Mouse (Mus musculus) gastrocnemius, adult 18-20 months (tissue): ENCODE measurements around the gene Csmd2. TPM values are rescaled to one million over a fixed set of nuclear protein-coding genes. Genes with fewer than 3 reads are reported as not detected.
"Not testable (repeated sequence)": the region's sequence is repeated elsewhere in the genome, so short reads cannot be mapped to it uniquely, and the experiment has no call there.

ENCODE experiments used
- DNase-seq: peaks from one replicate; pipeline ENCODE4 v3.0.0; 2021; ENCODE audit warnings: low spot score
- total RNA-seq, 2 experiments: library from RNA; stranded (reverse); gene quantifications; 2 replicates each; pipeline ENCODE4 v1.2.3; 2021

The Csmd2 gene
- total RNA-seq, 2 experiments from 2014 or later, result not detected

DNA sequence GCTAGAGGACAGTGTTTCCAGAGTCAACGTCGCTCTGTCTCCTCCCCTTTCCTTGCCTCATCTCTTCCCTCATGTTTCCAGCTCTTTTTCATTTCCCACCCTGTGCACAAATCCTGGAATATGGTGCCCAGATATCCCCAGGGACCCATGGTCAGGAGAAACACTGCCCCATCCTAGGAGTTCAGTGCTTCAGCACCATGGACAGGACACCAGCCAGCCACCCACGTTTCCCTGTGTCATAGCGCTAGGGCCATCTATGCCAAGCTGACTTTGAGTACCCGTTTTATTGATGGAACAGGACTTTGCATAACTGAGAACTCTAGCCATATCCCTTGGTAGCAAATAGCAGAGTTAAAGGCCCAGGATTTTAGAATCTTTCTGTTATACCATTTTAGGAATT is 55.0 kb downstream of the Csmd2 start:
- no peak for DNase-seq

- DNase-seq, result no peak
Observed at GRCm38 (mm10) chr4:128048716-128049115, 61.1 kb downstream of the Csmd2 start.

GRCm38 (mm10) chr4:128052701-128053100 is 65.0 kb downstream of the Csmd2 start:
- no peak for DNase-seq

DNA sequence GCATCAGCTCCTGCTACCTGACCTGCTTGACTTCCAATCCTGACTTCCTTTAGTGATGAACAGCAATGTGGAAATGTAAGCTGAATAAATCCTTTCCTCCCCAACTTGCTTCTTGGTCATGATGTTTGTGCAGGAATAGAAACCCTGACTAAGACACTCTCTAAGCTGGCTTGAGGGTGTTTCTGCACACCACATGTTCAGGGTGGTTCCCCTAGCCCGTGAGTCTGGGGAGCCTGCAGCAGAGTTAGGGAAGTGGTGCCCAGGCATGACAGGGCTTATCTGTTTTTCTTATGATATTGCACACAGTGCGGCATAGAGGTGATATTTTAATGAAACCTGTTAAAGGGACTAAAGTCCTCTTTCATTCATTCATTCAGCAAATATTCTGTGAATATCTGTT is 73.6 kb downstream of the Csmd2 start:
- DNase-seq, result not testable (repeated sequence)

DNA sequence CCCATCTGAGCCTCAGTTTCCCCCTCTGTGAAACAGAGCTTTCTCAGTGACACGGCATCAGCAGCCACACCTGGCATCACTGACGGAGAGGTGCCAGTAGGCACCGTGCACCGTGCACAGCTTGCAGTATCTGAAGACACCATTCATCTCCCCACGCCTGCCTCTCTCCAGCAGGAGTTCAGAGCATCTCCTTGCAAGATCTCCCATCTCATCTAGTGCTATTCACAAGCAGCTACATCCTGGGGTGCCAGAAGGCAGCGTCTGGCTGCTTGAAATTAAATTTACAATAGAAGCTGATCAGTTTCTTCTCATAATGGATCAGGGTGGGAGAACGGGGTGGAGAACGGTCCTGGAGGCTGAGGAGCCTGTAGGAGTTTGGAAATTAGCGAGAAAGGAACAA is 79.5 kb downstream of the Csmd2 start:
- DNase-seq, result no peak

GRCm38 (mm10) chr4:128084466-128084865 is 96.8 kb downstream of the Csmd2 start:
- peak; percentile 7 for DNase-seq

GRCm38 (mm10) chr4:128085096-128085495 is 97.4 kb downstream of the Csmd2 start:
- DNase-seq, result no peak

DNA sequence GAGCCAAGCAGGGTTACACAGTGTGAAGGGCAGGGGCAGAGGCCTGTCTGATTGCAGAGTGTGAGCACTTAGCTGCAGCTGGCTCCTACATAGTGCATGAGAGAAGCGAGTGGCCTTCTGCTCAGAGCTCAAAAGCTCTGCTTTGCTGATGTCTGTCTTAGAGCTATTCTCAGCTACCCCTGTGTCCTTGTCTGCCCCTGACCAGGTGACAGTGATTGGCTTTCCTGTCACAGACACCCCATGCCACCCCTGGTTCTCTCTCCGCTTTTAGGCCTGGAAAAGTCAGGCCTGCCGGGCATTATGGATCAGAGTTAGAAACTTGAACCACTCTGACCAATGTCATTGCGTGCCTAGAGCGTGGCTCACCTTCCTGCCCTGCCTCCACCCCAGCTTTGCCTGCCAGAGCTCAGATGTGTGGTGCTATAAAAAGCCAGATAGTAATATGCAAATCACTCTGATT is 99.5 kb downstream of the Csmd2 start:
- DNase-seq, result peak; percentile 63

GRCm38 (mm10) chr4:128087704-128088103 is 100.0 kb downstream of the Csmd2 start:
- DNase-seq, result peak; percentile 43

DNA sequence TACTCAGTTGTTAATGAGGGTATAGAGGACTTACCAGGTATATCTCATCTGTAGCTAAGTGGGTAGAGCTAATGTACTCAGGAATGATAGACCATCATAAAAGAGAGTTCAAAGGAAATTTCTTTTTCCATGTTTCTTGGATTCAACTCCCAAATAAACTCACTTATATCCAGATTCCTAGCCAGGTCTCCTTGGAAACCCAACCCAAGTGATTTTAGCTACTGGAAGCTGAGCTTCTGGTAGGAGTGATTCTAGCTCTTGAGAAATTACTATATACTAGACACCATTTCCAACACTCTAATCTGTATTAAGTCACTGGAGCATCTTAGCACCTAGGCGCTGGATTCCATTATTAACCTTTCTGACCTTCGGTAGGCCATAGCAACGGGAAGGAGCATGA is 100.6 kb downstream of the Csmd2 start:
- DNase-seq, result no peak

DNA sequence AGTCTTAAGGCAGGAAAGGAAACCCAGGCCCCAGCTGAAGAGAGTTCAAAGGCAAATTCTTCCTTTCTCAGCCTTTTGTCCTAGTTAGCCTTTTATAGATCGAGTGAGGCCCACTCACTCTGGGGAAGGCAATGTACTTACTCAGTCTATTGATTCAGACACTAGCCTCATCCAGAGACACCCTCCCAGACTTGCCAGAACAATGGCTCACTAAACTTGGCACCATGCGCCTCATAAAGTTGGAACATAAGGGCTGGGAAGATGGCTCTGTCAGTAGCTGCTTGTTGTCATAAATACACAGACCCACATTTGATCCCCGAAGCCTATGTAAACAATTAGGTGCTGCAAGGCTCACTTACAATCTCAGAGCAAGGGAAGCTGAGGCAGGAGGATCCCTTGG is 104.3 kb downstream of the Csmd2 start:
- no peak for DNase-seq

- DNase-seq, result no peak
Observed at GRCm38 (mm10) chr4:128099515-128099914, 111.9 kb downstream of the Csmd2 start.

GRCm38 (mm10) chr4:128100541-128100940 is 112.9 kb downstream of the Csmd2 start:
- no peak for DNase-seq

DNA sequence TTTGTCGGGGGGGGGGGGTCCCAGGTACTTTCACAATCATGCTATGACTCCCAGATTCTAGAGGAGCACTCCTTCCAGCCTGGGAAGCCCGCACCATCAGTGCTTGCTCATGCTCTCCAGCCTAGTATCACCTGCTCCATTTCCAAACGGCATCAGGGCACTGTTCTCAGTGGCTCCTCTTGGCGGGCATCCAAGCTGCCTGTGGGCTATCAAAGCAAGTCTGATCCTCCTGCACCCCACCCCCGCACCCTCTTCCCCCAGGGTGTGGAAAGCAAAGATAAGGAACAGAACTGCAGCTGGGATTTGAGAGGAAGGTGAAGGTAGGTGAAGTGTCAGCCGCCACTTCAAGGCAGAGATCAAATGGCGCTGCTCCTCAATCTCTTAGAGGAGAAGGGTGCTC is 128.7 kb downstream of the Csmd2 start:
- no peak for DNase-seq

DNA sequence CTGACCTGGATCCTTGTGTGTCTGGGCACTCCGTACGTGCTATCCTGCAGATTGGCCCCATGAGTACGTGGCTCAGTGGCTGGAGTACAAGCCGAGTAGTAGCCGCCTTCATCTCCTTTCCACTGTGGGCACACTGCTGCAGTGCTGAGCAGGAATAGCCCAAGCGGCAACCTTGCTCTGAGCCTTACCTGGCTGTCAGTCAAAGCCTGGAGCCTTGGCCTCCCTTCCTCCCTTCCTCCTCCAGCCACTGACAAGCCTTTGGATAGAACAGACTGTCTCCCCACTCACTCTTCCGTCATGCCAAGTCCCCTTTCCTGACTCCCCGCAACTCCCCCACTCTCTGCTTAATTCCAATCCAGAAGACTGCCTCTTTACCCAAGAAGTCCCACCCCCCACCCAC is 135.6 kb downstream of the Csmd2 start:
- DNase-seq, result no peak

GRCm38 (mm10) chr4:128124738-128125137 is 137.1 kb downstream of the Csmd2 start:
- DNase-seq, result no peak

- no peak for DNase-seq
Observed at GRCm38 (mm10) chr4:128128546-128128945, 140.9 kb downstream of the Csmd2 start.

- no peak for DNase-seq
Observed at GRCm38 (mm10) chr4:128130611-128131142, 143.0 kb downstream of the Csmd2 start.

GRCm38 (mm10) chr4:128131666-128132065 is 144.0 kb downstream of the Csmd2 start:
- no peak for DNase-seq

- DNase-seq, result no peak
Observed at GRCm38 (mm10) chr4:128132876-128133646, 145.4 kb downstream of the Csmd2 start.

DNA sequence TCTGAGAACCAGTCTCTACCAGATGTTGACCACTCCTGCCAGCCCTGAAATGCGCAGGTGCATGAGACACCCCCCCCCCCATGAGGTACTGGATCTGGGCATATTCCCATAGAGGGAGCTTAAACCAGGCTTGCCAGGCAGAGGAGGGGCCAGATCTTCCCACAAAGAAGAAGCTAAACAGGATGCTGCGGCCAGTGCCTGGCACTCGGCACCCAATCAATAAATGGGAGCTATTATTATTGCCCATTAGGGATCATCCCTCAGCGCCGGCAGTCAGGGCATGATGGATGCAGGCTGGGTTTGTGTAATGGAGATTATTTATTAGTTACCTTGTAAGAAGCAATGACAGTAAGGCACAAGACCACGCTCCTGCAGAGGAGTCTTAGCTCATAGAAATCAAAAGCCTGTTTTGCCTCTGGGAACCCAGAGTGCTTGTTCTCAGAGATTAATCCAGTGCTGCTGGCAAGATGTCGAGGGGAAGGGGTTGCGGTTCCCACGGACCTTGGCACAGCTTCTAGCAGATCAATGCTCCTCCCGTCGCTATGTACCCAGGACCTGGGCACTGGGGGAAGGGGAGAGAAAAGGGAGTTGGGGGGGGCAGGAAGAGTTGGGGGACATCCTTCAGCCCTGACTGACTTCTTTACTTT is 146.8 kb downstream of the Csmd2 start:
- no peak for DNase-seq

GRCm38 (mm10) chr4:128135014-128135622 is 147.5 kb downstream of the Csmd2 start:
- no peak for DNase-seq
